Mouse (Mus musculus): Measurements from ENCODE around the gene Tnfaip3.

The Tnfaip3 gene

GRCm38 (mm10) chr10:19016823-19017471, 1.5 kb upstream of the Tnfaip3 start:
- no peak for DNase-seq (ENCODE audit: low spot score in 2 of 2)

DNA sequence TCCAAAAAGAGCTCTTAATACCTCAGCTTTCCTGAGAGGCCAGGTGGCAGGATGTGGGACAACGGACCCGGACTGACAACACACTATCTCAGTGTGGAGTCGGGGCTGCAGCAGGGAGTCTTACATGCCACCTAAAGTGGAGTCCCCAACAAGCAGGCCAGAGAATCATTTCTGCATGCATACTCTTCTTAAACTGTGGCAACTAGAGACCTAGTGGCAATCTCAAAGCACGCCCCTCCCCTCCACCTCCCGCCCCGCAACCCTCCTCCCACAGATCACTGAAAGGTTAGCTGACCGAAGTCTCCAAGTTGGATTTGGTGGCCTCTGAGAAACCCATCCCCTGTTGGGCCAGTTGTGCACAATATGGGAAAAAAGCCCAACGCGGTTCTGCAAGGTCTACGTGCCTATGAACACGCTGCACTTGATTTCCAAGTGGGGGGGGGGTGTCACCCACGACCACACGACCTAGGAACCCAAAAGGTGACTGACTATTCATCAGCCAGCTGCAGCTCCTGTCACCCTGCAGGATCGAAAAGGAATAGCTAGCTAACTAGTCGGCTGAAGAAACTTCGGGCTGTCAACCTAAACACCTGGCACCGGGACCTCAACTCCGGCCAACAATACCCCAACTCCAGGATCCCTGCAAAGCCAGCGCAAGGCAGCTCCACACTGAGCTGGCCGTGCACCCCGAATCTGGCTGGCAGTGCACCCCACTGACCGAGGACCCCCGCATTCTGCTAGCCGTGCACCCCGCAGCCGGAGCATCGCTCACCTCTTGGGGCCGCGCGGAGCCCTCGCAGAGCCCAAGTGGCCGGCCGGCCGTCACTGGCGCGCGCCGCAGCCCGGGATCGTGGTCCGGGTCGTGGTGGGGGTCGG, 838 bp downstream of the Tnfaip3 start:
- peak; percentile 25 to 60 for DNase-seq (ENCODE audit: low spot score in 2 of 2)

GRCm38 (mm10) chr10:19013351-19013750, 2.1 kb downstream of the Tnfaip3 start:
- DNase-seq (ENCODE audit: low spot score in 2 of 2), result no peak

DNA sequence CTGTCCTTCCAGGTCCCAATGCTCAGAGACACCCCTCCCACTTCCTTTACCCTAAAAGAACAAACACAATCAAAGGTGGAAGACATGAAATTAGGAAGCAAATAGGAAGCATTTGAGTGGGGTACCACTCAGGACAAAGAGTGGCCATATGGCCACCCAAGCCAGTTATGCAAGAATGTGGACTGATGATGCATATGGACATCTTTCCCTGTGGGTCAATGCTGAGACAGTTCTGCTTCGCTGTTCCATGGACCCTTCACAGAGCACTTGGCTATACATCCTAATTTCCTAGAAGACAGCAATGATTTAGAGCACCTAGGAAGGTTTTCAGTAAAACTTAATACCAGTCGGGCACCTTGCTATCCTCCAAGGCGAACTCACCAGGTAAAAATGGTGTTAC, 2.8 kb downstream of the Tnfaip3 start:
- no peak for DNase-seq (ENCODE audit: low spot score in 2 of 2)

DNA sequence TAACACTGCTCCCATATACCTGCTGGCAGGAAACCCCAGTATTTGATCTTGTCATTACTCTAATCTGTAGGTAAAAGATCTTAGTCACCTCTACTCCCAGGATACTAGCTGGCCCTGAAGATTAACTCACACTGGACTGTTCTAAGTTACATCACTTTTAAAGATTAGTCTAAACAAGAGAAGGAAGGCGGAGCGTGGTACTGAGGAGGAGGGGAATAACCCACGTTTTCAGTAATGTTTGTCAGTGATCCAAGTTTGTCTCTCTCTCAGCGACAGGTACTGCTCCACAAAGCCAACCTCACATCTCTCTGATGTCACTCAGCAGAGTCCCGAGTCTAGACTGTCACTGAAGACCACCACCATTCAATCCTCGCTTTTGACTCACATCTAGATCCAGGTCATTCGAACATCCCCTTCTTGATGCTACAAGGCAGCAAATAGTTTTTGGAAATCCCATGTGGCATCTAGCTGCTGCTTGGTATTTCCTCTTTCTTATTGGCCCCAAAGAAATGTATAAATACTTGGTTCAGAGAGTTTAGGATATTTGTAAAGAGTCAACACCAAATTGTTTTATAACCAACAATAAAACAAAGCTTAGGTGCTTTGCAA, 3.5 kb downstream of the Tnfaip3 start:
- DNase-seq (ENCODE audit: low spot score in 2 of 2), result peak; percentile 15 to 23

GRCm38 (mm10) chr10:19010414-19010813, 5.0 kb downstream of the Tnfaip3 start:
- DNase-seq (ENCODE audit: low spot score in 2 of 2), result peak in 1 of 2 experiments; percentile 16

DNA sequence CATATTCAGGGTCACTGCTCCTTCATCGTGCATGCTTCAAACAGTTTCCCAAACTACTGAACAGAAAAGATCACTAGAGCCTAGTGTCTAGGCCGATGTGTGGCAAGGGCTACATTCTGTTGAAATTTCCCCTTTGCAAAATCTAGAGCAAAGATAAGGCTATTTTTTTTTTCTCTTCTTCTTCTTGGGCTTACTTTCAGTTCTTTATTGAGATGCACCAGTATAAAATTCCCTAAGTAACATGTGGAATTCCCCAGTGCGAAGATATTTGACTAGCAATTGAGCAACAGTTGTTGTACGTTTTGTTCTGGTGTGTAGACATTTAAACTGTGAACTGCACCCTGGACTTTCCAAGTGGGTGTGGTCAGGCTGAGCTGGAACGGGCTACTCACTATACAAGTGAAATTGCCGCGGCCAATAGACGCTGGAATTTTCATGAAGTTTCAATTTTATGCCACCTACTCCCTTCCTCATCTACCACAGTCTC, 6.2 kb downstream of the Tnfaip3 start:
- DNase-seq (ENCODE audit: low spot score in 2 of 2), result peak; percentile 64 to 73

DNA sequence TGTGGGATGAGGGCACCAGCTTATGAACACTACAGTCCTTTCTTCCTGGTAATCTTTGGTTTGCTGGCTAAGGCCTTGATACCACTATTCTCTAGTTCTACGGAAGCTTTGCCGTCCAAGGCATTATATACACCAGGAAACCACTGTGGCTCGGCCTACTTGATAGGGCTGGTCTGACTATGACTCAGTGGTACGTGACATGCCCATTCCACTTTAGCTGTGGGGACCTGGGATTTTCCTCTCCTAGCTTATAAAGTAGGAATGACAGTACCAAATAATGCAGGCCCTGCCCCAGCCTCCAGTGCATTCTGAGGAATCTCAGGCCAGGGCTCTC, 6.9 kb downstream of the Tnfaip3 start:
- DNase-seq (ENCODE audit: low spot score in 2 of 2), result peak in 1 of 2 experiments; percentile 16

GRCm38 (mm10) chr10:19007897-19008606, 7.4 kb downstream of the Tnfaip3 start:
- DNase-seq (ENCODE audit: low spot score in 2 of 2), result peak; percentile 16 to 18

DNA sequence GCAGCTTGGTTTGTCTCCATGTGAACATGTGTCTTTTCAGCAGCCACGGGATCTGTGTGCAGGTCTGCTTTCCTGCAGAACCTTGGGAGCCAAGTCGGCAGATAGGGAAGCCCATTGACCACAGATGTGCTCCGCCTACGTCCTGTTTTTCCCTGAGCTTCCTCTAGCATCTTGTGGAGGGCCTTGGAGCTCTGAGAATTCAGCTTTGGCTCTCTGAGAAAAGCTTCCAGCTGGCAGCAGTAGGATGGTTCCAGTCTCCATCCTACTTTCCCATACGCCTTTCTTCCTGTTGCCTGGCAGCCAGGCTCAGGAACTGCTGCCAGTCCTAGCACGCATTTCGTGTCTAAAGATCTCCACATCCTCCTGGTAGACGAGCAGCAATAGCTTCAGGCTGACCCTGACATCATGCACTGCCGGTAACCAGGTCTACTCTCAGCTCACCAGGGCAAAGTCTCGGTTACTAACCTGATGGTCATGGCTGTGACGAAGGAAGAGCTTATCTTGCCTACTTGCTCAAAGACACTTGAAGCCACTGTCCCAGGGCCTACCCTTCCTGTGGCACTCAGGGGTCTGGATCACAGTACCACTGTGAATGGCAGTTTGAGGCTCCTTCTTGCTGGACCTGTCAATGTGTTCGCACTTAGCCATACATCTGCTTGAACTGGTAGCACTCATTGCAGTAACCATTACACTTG, 13.2 kb downstream of the Tnfaip3 start:
- peak; percentile 21 to 43 for DNase-seq (ENCODE audit: low spot score in 2 of 2)

DNA sequence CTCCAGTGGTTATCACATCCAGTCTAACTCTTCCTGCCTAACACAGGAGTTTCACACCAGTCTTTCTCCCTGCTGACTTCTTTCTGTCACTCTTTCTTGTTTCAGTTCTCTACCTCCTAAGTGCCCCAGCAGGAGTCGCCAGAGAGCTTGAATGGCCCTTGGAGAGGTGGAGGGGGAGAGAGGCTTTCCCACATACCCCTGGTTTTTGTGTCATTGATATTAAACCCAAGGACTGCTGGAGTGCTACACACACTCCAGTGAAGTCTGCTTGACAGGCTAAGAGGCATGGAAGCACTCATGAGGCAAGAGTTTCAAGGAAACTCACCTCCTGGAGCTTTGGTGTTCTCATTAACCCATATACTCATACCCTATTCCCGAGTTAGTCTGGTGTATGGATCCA, 16.0 kb downstream of the Tnfaip3 start:
- DNase-seq (ENCODE audit: low spot score in 2 of 2), result peak; percentile 57 to 62

DNA sequence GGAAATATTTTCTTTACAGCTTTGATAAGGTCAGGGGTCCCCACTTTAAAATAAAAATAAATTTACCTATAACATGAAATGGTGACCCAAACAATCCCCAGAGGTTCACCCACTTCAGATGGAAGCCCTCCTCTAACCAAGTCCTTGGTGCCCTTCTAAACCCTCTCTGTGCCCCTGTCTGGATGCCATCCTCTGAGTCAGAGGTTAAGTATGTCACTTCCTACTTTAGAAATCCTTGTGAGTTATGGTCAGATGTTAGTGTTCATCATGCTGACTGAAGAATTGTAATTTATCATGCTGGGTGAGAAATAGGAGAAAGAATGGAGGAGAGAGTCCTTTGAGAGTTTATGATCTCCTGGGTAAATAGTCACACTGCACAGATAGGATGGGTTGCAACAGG, 19.1 kb downstream of the Tnfaip3 start:
- DNase-seq (ENCODE audit: low spot score in 2 of 2), result no peak

DNA sequence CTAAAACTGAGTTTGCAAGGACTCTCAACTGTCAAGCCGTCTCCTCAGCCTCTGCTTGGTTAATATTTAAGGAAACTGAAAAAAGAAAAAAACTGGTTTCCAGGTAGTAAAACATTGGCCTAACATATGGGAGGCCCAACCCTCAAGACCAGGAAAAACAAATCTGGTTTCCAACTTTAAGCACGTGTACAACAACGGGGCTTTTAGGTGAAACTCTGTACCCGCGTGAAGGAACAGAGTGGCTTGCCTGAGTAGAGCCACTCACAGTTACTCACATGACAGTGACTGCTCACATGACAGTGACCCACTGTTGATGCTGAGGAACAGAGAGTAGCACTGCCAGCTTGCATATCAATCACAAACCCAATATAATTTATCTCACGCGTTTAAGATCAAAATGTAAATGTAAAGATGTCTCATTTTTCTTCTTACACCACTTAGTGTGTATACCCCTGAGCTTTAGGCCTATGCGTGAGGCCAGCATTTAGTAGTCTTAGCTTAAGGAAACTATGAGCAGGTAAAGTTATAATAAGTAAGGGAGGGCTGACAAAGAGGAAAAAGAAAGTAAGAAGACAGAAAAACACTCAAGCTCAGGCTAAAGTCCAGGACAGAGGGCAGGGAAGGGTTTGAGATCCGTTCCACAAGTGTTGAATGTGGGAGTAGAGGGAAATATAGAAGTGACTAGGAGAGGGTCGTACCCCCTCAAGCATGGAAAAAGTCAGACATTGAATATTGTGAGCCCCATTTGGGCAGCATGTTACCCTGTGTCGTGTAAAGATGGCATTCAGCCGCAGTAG, 19.8 kb downstream of the Tnfaip3 start:
- DNase-seq (ENCODE audit: low spot score in 2 of 2), result peak in 1 of 2 experiments; percentile 42

GRCm38 (mm10) chr10:18992971-18993370, 22.5 kb downstream of the Tnfaip3 start:
- no peak for DNase-seq (ENCODE audit: low spot score in 2 of 2)

- DNase-seq (ENCODE audit: low spot score in 2 of 2), result no peak
Observed at GRCm38 (mm10) chr10:18991057-18991456, 24.4 kb downstream of the Tnfaip3 start.

- DNase-seq (ENCODE audit: low spot score in 2 of 2), result no peak
Observed at GRCm38 (mm10) chr10:18987907-18988199, 27.6 kb downstream of the Tnfaip3 start.

- no peak for DNase-seq (ENCODE audit: low spot score in 2 of 2)
Observed at GRCm38 (mm10) chr10:18987046-18987906, 28.2 kb downstream of the Tnfaip3 start.

GRCm38 (mm10) chr10:18985516-18985915, 29.9 kb downstream of the Tnfaip3 start:
- no peak for DNase-seq (ENCODE audit: low spot score in 2 of 2)

GRCm38 (mm10) chr10:18983514-18983913, 31.9 kb downstream of the Tnfaip3 start:
- no peak for DNase-seq (ENCODE audit: low spot score in 2 of 2)

GRCm38 (mm10) chr10:18974486-18974885, 41.0 kb downstream of the Tnfaip3 start:
- no peak for DNase-seq (ENCODE audit: low spot score in 2 of 2)
